Mouse (Mus musculus): ENCODE results near the gene Polr3b.

Gene Polr3b

DNA sequence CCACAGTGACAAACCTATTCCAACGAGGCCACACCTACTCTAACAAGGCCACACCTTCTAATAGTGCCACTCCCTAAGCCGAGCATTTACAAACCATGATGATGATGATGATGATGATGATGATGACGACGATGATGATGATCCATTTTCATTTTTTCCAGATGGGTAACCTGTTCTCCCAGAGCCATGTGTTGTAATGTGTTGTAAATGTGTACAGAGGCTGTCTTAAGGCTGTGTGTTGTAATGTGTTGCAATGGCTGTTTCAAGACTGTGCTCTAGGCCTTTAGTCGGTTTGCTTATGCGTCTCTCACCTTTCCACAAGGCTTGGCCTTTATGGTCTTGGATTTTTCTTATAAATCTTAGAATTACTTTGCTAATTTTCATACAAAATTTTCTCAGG, 40.0 kb downstream of the Polr3b start:
- no peak for DNase-seq (ENCODE audit: low spot score)

DNA sequence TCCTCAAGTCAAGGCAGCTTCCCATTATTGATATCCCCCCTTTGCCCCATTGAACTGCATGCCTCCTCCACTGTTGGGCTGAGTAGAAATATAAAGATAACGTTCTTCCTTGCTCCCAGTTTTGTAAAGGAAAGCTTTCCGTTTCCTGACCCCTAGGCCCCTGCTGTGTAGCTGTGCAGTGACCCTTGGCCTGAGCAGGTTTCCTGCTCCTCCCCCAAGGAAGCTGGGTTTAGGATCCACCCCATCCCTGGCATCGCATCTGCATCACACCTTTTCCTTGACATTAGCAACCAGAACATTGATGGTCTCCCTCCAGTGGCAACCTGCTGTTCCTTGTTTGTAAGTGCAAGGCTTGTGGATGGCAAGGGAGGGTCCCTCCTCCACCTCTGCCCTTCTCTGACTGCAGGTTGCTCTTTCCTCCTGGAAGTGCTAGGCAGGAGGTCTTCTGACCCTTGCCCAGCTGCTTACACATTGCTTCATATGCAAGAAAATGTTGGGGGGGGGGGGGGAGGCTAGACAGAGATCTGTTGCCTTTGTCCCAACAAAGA, 43.7 kb downstream of the Polr3b start:
- DNase-seq (ENCODE audit: low spot score): no peak

DNA sequence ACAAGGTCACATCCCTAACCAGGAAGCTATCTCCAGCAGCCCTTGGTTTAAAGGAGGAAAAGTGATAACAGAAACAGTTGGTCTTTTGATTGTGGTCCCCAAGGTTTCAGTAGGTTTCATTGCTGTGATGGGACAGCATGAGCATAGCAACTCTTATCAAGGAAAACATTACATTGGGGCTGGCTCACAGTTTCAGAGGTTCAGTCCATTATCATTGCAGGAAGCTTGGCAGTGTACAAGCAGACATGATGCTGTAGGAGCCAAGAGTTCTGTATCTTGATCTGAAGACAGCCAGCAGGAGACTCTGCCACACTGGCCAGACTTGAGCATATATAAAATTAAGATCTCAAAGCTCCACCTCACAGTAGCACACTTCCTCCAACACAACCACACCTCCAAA, 53.6 kb downstream of the Polr3b start:
- no peak for DNase-seq (ENCODE audit: low spot score)

DNA sequence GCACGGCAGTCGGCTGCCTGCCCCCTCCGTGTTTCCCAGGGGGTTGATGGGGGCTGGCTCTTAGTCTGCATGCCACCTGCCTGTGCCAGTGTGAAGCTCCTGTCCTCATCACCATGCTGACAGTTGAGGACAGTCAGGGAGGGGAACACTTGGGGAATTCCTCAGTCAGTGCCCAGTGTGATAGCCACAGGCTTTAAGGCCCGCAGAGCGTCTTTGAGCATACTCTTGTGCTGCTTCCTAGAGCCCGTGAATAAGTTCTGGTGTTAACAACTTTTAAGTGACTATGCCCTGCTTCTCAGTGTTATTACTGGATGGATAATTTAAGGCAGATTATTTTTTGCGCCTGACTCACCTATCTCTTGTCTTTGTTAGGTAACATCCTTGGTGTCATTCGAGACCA, 54.4 kb downstream of the Polr3b start:
- DNase-seq (ENCODE audit: low spot score): no peak

DNA sequence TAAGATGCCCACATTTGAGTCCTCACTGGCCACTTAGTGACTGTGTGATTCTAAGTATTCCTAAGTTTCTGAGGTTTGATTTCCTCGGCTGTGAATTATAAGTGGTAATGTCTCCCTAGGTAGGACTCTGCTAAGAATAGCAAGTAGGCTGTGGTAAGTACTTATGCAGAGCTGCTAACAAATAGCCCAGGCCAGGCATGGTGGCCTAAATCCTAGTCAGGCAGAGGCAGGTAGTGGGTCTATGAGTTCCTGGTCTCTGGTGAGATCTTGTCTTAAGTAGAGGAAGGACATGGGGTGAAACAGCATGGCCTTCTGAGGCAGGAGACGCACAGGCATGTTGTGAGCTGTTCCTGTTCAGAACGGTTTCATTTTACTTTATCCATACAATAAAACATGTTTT, 55.8 kb downstream of the Polr3b start:
- DNase-seq (ENCODE audit: low spot score): no peak

DNA sequence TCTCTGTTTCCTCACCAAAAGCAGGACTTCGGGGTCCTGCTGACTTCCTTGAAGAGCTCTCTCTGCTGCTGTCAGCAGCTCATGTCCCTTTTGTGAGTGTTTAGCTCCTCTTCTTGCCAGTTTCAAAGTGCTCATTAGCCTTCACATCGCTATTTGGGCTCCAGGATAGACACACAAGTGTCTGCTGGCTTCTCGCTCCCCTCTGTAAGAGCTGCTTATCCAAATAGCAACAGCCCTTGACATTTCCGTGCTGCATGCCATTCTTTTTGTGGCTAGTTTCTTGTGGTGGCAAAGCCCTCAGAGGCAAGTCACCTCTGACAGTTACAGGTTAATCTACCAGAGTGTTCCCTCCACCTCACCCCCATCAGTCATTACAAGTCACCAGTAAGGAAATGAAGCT, 56.3 kb downstream of the Polr3b start:
- DNase-seq (ENCODE audit: low spot score): no peak

DNA sequence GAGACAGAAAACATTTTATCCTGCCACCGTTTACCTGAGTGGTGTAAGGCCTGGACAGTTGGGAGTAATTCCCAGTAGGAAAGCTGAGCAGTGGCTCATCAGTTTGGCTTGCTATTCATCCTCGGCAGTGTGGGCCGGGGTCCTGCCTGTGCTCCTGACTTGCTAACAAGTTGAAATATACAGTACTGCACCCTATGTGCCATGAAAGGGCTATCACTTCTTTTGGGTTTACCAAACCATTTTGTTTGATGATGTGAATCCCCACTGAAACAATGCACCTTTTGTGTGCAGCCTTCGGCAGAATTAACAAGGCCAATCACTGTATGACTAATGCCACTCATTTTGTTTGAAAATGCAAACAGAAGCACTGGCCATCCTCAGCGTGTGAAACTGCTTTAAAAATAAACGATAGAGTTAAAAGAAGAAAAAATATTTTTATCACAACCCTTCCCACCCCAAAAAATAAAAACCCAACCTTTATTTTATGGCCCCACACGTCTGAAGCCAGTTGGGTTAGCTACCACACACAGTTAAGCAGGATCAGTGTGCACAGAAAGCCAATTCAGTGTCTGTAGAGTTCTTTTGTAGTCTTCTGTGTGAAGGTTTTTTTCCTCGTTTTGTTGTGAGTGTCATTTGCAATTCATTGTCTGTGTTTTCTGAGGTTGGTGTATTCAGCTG, 63.5 kb downstream of the Polr3b start:
- DNase-seq (ENCODE audit: low spot score): no peak

DNA sequence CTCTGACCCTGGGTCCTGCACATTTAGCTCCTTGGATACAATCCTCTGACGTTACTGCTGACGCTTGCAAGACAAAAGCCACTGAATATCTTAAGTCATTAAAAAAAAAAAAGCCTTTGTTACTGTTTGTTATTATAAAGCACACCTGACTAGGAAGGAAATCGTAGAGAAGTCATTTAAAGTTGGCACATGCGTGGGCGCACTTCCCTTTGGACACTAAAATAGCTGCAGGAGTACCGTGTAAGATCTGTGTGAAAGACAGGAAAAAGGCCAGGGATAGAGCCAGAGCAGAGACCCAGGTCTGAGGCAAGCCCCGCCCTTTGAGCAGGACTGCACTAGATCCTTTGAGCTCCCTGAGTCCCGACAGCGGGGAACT, 64.0 kb downstream of the Polr3b start:
- no peak for DNase-seq (ENCODE audit: low spot score)

DNA sequence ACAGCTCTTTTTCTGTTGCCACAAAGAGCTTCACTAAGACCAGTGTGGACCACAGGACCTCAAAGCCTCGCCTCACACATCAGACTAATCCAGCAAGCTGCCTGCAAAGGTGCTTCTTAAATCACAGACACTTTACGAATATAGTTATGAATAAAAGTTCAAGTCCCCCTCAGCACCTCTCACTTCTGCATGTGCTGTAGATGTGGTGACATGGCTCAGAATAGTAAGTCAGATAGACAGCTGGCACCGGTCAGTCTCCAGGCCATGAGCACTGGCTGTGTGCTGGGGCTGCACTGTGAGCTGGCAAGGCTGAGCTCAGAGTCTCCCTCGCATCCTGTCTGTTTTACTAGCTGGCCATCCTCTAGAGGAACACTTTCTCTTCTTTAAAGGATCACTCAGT, 64.6 kb downstream of the Polr3b start:
- DNase-seq (ENCODE audit: low spot score): no peak

DNA sequence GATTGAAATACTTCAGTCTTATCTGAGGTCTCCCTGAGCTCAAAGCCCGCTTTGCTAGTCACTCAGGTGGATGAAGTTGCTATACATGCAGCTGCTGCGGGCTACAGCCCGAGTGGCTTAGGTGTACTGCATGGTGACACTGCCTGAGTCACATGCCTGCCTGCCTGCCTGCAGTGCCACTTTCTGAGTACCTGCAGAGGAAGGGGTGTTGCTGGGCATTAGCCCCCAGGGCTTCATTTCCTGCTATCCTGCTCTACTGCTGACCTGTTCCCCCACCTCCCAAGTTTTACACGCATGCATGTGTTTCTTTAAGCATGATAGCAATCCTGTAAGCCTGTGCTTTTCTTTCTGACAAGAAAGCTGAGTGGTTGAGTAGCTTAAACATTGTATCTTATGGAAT, 65.6 kb downstream of the Polr3b start:
- DNase-seq (ENCODE audit: low spot score): no peak

DNA sequence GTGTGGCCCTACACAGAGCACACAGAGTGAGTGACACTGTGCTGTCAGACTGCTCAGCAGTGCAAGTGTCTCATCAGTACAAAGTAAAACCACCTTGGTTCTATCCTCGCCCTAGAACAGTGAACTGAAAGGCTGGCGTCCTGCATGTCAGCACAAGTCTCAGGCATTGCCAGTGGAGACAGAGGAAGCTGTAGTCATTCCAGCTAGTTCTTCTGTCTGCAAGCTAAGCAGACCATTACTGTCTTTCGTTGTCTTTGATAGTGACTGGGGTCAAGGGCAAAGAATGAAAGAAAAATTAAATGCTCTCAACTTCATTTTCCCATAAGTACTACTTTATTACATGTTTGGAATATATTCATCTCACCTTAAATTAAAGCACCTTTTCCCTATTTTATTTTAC, 67.8 kb downstream of the Polr3b start:
- no peak for DNase-seq (ENCODE audit: low spot score)

DNA sequence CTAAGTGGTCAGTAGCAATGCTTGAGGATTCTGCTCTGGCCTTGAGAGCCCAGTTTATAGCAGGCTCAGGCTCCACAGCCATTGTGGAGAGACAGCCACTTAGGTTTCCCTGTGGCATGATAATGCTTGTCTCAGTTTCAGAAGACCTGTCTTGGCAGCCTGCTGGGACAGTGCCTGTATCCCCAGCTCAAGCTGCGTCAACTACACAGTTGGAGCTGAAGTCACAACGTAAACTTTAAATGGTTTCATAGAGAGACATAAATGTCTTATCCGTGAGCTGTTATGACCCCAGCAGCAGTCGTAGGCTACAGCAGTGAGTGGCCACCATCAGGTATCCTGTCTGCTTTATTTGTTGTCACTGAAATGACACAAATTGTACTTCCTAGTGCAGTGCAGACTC, 68.7 kb downstream of the Polr3b start:
- no peak for DNase-seq (ENCODE audit: low spot score)

DNA sequence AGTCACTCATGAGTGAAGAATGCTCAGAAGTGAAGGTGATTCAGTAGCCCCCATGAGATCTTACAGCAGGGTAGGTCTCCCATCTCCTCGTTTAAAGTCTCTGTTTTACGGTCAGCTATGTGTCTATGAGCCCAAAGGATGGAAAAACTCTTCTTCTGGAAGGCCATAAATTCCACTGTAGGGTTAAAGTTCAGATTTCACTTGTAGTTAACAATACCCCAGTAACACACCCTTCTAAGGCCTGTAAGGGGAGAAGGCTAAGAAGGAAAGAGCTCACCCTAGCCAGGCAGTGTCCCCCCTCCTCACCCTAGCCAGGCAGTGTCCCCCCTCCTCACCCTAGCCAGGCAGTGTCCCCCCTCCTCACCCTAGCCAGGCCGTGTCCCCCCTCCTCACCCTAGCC, 69.6 kb downstream of the Polr3b start:
- no peak for DNase-seq (ENCODE audit: low spot score)

DNA sequence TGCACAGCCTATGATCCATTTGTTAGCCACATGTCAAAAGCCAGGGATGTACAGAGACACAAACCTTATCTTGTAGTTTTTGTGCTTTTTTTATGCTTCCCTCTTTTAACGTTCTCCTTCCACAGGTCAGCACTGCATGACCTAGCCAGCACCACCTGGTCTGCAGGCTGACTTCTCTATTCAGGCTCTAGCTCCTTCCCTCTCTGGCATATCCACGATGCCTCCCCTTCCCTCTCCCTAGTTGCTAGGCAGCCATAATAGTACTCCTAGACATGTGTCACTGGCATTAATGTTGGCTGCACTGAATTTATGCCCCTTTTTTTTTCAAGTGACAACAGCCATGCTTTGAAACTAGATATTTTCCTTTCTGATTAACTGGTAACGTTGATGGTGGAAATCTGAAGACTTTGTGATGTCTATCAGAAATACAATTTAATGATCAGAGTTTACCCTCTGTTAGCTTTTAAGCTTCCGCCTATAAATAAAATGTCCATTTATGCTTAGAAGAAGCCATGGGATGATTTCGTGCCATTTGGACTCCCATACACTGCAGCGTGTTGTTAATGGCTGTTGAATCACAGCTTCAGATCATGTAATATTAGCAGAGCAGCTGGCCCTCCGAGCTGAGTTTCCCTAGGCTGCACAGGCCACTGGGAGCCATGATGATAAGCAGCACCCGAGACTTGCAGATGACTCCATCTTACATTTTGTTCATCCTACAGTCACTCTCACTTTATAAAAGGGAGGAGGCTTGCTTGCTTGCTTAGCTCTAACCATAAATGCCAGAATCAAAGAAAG, 71.9 kb downstream of the Polr3b start:
- DNase-seq (ENCODE audit: low spot score): no peak

DNA sequence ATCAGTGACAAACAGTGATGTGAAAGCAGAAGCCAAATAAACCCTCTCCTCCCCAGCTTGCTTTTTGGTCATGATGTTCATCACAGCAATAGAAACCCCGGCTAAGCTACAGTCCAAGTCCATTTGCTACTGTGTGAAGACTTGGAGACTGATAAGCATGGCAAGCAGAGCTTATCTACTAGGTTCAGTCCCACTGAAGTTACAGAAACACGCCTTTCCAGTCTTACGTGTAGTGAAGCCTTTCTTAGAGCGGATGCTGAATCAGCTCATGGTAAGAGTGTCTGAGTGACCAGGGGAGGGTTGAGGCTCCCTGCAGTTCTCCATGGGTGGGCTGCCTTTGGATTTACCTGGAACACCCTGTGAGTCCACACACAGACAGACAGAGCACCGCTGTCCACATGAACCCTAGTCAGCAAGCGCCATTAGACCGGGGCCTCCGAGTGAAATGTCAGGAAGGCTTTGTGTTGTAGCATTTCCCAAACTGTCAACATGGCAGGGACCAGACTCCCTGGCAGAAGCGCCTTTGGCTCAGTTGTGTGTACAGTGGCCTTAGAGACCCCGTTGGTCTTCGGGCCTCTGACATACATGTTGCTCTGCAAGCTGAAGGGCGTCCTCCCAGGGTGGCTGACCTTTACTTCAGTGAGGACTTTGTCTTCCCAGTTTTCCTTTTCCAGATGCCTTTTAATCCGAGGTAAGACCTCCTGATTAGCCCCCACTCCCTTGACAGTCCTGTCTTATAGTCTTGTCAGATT, 78.3 kb downstream of the Polr3b start:
- no peak for DNase-seq (ENCODE audit: low spot score)

DNA sequence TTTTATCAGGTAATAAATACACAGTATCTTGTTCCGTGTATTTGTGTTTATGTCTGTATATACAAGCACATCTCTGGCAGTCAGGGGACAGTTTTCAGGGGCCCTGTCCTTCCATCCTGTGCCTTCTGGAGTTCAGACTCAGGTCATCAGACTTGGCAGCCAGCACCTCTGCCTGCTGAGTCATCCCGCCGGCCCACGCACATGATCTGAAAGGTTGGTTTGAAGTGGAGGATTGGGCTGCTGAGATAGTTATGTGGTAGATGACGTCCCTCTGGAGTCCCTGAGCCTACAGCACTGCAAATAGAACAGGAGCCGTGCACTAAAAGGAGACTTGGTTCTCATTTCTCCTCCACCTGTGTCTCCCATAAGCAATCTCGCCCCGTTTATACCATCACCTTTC, 79.0 kb downstream of the Polr3b start:
- DNase-seq (ENCODE audit: low spot score): peak; percentile 71

DNA sequence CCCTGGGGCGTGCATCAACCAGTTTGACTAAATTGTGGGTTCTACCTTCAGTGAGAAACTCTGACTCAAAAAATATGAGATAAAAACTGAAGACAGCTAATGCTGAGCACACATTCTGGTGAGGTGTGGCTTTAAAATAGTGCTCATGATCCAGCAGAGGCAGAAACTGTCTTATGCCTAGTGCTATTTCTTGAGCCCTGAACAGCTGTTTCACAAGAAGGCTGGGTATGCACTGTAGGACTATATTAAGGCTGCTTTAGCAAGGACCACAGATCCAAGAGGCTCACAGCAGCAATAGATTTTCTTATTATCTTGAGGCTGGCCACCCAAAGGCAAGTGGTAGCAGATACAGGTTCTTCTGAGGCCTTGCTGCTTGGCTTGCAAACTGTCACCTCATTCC, 80.0 kb downstream of the Polr3b start:
- DNase-seq (ENCODE audit: low spot score): no peak

DNA sequence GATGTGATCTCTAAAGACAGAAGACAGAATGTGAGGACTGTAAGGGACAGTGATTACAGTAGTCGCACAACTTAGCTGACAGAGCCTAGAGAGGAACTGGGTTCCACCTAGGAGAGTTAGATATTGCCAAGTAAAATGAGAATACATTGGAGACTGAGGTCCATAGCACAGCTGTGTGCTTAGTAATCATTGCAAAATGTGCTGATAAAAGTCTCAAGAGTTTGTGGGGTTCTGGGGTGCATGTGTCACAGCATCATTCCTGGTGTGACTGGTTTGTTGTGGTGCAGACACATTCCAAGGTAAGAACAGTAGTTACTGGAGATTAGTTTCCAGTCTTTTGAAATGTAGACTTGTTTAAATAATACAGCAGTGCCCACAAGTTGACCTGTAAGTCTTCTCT, 82.5 kb downstream of the Polr3b start:
- DNase-seq (ENCODE audit: low spot score): no peak

DNA sequence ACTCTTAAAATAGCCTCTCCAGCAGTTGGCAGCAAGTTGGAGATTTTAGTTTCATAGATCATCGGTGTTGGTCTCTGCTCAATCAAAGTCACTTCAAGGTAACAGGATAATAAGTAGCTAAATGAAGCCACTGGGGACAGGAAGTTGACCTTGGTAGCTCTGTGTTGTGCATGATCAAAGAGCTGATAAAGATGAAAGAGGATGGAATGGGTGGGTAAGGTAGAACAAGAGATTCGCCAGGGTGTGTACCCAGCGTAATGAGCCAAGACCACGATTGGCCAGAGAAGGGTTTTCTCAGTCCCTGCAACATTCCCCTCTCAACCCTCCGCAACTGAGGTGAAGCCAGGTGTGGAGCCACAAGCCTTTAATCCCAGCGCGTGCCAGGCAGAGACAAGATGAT, 83.1 kb downstream of the Polr3b start:
- DNase-seq (ENCODE audit: low spot score): no peak

DNA sequence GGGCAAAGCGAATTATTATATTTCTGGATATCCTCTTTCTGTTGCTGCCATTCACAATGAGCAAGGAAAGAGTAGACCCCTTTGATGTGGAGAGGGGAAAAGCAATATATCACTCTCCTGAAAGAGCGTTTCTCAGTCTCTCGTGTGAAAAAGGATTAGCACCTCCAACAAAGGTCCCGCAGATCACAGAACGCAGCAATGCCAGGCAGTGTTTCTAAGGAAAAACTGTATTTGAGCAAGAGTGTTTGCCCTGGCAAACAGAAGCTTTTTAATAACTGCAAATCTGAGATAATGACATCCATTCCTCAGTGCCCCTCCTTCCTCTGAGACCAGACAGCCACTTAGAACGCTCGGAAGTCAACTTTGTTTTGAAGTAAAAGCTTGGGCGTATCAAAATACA, 84.5 kb downstream of the Polr3b start:
- DNase-seq (ENCODE audit: low spot score): no peak

DNA sequence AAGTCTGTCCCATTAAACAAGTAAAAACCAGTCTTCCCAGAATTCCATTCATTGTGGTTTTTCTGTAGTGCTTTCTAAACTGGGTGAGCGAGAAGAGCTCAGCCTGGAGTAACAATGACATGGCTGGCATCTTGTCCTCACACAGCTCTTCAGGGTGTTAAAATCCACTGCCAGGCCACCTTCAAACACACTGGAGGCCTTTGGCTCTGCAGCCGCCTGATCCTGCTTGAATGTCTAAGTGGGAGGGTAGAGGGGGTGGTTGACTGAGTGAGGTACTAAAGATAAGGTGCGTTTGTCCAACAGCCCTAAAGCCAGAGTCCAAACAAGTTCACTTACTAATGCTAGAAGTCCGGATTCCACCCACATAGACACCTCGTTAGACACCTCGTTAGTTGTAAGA, 85.1 kb downstream of the Polr3b start:
- DNase-seq (ENCODE audit: low spot score): no peak

DNA sequence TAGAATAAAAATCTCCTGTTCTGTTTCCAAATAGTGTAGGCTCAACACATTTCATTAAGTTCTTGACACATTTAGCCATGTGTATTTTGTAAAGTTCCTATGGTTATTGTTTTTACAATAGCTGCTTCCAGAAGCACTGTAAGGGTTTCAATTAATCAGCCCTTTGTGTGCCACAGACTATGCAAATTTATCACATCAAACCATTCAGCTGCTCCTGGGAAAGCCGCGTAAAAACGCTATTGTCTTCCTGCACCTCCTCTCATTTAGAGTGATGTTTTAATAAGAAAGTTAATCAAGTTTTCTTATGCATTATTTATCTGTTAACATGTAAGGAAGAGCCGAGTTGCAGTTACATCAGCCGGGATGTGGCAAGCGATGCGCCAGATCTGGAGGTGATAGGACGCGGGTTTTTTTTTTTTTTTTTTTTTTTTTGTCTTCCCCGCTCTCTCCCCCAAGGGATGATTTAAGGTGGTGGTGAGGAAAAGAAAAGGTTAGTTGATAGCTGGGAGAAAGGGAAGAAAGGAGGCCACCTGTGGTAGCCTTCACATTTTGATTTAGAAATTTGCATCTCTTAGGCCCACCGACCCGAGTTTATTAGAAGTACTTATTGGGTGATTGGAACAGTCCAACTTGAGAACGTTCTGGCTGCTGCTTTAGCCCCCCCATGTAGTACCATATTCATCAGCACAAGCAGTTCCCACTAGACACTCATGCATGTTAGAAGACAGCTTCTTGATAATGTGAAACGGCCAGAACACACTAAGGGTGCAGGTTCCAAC, 85.8 kb downstream of the Polr3b start:
- no peak for DNase-seq (ENCODE audit: low spot score)
